Mouse (Mus musculus) limb, embryonic 12.5 days (tissue): ENCODE data around the gene Fgfr2. TPM values are rescaled to one million over a fixed set of nuclear protein-coding genes. Genes with fewer than 3 reads are reported as not detected.
A peak's percentile ranks its signal among the peaks of the same experiment; 100 is the strongest.
"Not testable (repeated sequence)": the region's sequence is repeated elsewhere in the genome, so short reads cannot be mapped to it uniquely, and the experiment has no call there.

Source experiments
- ATAC-seq: fragments of 200-750 bp; cut with Nextera tagmentation; 2 replicates; pipeline ENCODE4 v1.8.0; 2017; ENCODE audit warnings: low read depth, moderate TSS enrichment; ENCODE audit not compliant: insufficient number of reproducible peaks, insufficient read depth, low FRiP score, low TSS enrichment
- H3K27ac ChIP-seq: fragments of 300-500 bp; sonication (generic); 2 replicates; pipeline ENCODE4 v1.5.1; 2016; ENCODE audit warnings: mild to moderate bottlenecking, moderate library complexity
- H3K27me3 ChIP-seq: fragments of 300-500 bp; sonication (generic); 2 replicates; pipeline ENCODE4 v1.6.1; 2016; ENCODE audit warnings: mild to moderate bottlenecking, moderate library complexity
- H3K36me3 ChIP-seq: fragments of 300-500 bp; sonication (generic); 2 replicates; pipeline ENCODE4 v1.6.1; 2016; ENCODE audit warnings: mild to moderate bottlenecking, moderate library complexity
- H3K4me1 ChIP-seq: fragments of 300-500 bp; sonication (generic); replicated peaks from 2 replicates; pipeline ENCODE4 v1.6.1; 2016
- H3K4me2 ChIP-seq: fragments of 300-500 bp; sonication (generic); 2 replicates; pipeline ENCODE4 v1.6.1; 2016; ENCODE audit warnings: mild to moderate bottlenecking, moderate library complexity
- H3K4me3 ChIP-seq: fragments of 300-500 bp; sonication (generic); replicated peaks from 2 replicates; pipeline ENCODE4 v1.5.1; 2016; ENCODE audit warnings: mild to moderate bottlenecking
- H3K9ac ChIP-seq: fragments of 300-500 bp; sonication (generic); replicated peaks from 2 replicates; pipeline ENCODE4 v1.6.1; 2016; ENCODE audit warnings: mild to moderate bottlenecking, moderate library complexity
- H3K9me3 ChIP-seq: fragments of 300-500 bp; sonication (generic); 2 replicates; pipeline ENCODE4 v1.6.1; 2016; ENCODE audit warnings: mild to moderate bottlenecking, moderate library complexity
- WGBS: fragments of 180-500 bp; shearing (Covaris S2); methylation state at CpG from one replicate; pipeline ENCODE4 v1.1.7; 2016; 5-methylcytosine and 5-hydroxymethylcytosine counted together
- polyA plus RNA-seq: library from polyadenylated mRNA; unstranded; fragments of >200 nt; fragmentation: Nextera tagmentation; extraction: Ambion mirVana; gene quantifications from 2 replicates; pipeline ENCODE4 v1.2.1, GENCODE M21; 2016

Fgfr2 gene
- polyA plus RNA-seq, 1 experiment from 2014 or later, result 112 TPM

DNA sequence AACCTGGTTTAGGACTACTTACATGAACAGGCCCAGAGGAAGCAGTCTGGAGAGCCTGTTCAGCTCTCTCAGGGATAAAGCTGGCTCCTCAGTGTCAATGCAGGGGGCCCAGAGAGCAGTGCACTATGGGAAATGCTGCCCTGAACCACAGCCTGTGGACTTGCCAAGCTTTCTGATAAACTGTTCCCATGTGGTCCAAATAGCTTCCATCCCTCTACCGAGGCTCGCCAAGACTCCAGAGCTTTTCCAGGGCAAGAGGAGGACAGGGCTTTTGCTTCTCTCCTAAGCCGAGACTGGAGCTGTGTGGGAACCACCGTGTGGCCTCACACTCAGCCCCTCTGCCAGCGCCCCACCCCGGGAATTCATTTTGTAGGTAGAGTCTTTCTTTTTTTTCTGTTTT lies 2444.7 kb downstream of the Fgfr2 start:
- Histone ChIP-seq H3K4me1 (peaks cover 32% of the 10 kb centered on the region), H3K27me3 (no peaks in the 10 kb centered on the region), H3K4me2 (no peak overlapping the region), H3K4me3 (no peak overlapping the region), H3K27ac (no peak overlapping the region), H3K9me3 (0 out of 2 replicates have a peak, but pooled peaks cover 6% of the 10 kb centered on the region), H3K9ac (no peak overlapping the region), H3K36me3 (peaks cover 6% of the 10 kb centered on the region; the same call in 1 of the 2 replicates)
- no peak for ATAC-seq
- 81% methylated on average over 6 of the region's 6 CpGs for whole genome bisulfite sequencing

DNA sequence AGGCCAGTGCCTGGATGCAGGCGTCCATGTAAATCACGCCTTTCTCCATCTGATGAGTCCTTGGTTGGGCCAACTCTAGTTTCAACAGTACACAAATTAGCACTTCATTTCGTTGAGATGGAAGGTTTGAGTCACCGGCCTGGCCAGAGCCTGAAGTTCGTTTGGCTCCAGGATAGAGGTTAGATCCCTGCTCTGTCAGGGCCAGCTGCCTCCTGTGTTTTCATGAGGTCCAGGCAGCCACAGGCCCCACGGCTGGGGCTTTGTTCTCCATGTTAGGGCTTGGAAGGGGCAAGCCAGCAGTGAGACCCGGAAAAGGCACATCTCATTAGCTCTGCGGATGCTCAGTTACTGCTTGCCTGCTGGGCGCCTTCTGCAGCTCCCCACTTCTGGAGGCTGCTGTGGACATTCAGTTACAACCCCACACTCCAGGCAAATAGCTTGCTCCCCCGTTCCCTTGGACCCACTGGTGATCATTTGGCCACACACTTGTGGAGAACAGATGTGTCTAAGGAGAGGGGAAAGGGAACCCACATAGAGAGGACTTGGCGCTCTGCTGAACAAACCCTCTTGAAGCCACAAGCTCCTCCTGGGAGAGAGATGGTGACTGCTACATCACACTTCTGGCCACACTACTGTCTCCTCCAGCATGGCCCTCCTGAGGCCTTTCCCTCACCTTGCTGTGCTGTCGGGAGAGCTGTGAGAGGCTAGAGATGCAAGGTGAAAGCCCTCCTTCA lies 2445.4 kb downstream of the Fgfr2 start:
- Histone ChIP-seq H3K27ac (peak overlapping the region; percentile 36), H3K36me3 (peaks cover 6% of the 10 kb centered on the region; the same call in 1 of the 2 replicates), H3K4me1 (peaks cover 28% of the 10 kb centered on the region), H3K4me2 (no peak overlapping the region), H3K4me3 (no peak overlapping the region), H3K9ac (no peak overlapping the region), H3K9me3 (0 out of 2 replicates have a peak, but pooled peaks cover 6% of the 10 kb centered on the region), H3K27me3 (no peaks in the 10 kb centered on the region)
- no peak for ATAC-seq
- 63% methylated on average over 12 of the region's 12 CpGs for WGBS

GRCm38 (mm10) chr7:130676885-130677540 lies 2446.1 kb downstream of the Fgfr2 start:
- Histone ChIP-seq H3K4me1 (peaks cover 24% of the 10 kb centered on the region), H3K36me3 (peaks cover 6% of the 10 kb centered on the region; the same call in 1 of the 2 replicates), H3K9ac (no peak overlapping the region), H3K27ac (peak overlapping the region; percentile 36), H3K4me2 (no peak overlapping the region), H3K9me3 (0 out of 2 replicates have a peak, but pooled peaks cover 6% of the 10 kb centered on the region), H3K4me3 (no peak overlapping the region), H3K27me3 (no peaks in the 10 kb centered on the region)
- ATAC-seq, result no peak
- WGBS, result 48% methylated on average over 11 of the region's 11 CpGs

- ATAC-seq, result no peak
- no peak overlapping the region for H3K4me3 ChIP-seq
- H3K4me1 ChIP-seq, result peaks cover 39% of the 10 kb centered on the region
- peaks cover 6% of the 10 kb centered on the region; the same call in 1 of the 2 replicates for H3K36me3 ChIP-seq
- no peak overlapping the region for H3K27ac ChIP-seq
- H3K4me2 ChIP-seq, result no peak overlapping the region
- 0 out of 2 replicates have a peak, but pooled peaks cover 6% of the 10 kb centered on the region for H3K9me3 ChIP-seq
- 85% methylated on average over 9 of the region's 9 CpGs for WGBS
- H3K27me3 ChIP-seq, result no peaks in the 10 kb centered on the region
- H3K9ac ChIP-seq, result no peak overlapping the region
Observed at GRCm38 (mm10) chr7:130674526-130674925, 2448.6 kb downstream of the Fgfr2 start.

GRCm38 (mm10) chr7:130673169-130674033 lies 2449.7 kb downstream of the Fgfr2 start:
- Histone ChIP-seq H3K4me3 (no peak overlapping the region), H3K4me1 (peaks cover 50% of the 10 kb centered on the region), H3K27ac (0 out of 2 replicates have a peak overlapping the region, but pooled peaks have one; percentile 9), H3K9me3 (0 out of 2 replicates have a peak, but pooled peaks cover 6% of the 10 kb centered on the region), H3K9ac (no peak overlapping the region), H3K36me3 (peaks cover 6% of the 10 kb centered on the region; the same call in 1 of the 2 replicates), H3K4me2 (no peak overlapping the region), H3K27me3 (no peaks in the 10 kb centered on the region)
- ATAC-seq, result no peak
- 64% methylated on average over 9 of the region's 9 CpGs for WGBS

GRCm38 (mm10) chr7:130671301-130671700 lies 2451.8 kb downstream of the Fgfr2 start:
- no peak for ATAC-seq
- Histone ChIP-seq H3K36me3 (peaks cover 6% of the 10 kb centered on the region; the same call in 1 of the 2 replicates), H3K4me3 (no peak overlapping the region), H3K27ac (no peak overlapping the region), H3K9ac (no peak overlapping the region), H3K4me2 (no peak overlapping the region), H3K9me3 (0 out of 2 replicates have a peak, but pooled peaks cover 4% of the 10 kb centered on the region), H3K27me3 (no peaks in the 10 kb centered on the region), H3K4me1 (peaks cover 30% of the 10 kb centered on the region)
- WGBS, result 72% methylated on average over 6 of the region's 6 CpGs

GRCm38 (mm10) chr7:130670358-130670757 lies 2452.8 kb downstream of the Fgfr2 start:
- peak; percentile 58; the same call in 1 of the 2 replicates for ATAC-seq
- H3K27ac ChIP-seq, result peak overlapping the region; percentile 51
- H3K9ac ChIP-seq, result no peak overlapping the region
- no peak overlapping the region for H3K4me2 ChIP-seq
- H3K27me3 ChIP-seq, result no peaks in the 10 kb centered on the region
- peaks cover 30% of the 10 kb centered on the region for H3K4me1 ChIP-seq
- no peak overlapping the region for H3K4me3 ChIP-seq
- H3K9me3 ChIP-seq, result no peaks in the 10 kb centered on the region
- peaks cover 7% of the 10 kb centered on the region; the same call in 1 of the 2 replicates for H3K36me3 ChIP-seq
- 56% methylated on average over 4 of the region's 4 CpGs for WGBS

GRCm38 (mm10) chr7:130669370-130669881 lies 2453.7 kb downstream of the Fgfr2 start:
- Histone ChIP-seq H3K4me1 (peaks cover 30% of the 10 kb centered on the region), H3K9ac (no peak overlapping the region), H3K27ac (peak overlapping the region; percentile 80), H3K27me3 (no peaks in the 10 kb centered on the region), H3K4me3 (no peak overlapping the region), H3K36me3 (peaks cover 14% of the 10 kb centered on the region; the same call in 1 of the 2 replicates), H3K4me2 (no peak overlapping the region), H3K9me3 (no peaks in the 10 kb centered on the region)
- 46% methylated on average over 8 of the region's 8 CpGs for WGBS
- ATAC-seq, result no peak

DNA sequence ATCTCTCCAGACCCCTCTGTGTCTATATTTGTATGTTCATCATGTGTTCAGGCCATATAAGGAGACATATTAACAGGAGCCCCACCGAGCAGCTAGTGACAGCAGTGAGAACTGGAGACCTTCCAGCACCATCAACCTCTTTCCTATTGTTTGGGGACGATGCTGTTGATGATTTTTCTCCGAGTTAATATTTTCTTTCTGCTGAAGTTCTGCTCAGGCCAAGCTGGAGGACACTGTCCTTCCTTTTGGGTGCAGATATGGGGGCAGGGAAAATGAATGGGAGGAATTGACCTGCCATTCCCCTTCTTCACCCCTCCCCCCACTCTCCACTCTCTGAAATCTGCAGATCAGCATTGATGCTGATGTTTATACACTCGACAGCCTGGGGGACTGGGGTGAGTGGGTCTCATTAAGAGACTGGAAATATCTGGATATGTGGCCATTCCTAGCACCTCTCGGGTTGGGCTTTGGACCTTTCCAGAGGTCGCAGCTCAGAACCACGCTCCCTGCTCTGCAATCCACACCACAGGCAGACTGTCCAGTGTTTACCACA lies 2454.3 kb downstream of the Fgfr2 start:
- H3K27me3 ChIP-seq, result no peaks in the 10 kb centered on the region
- H3K4me2 ChIP-seq, result no peak overlapping the region
- H3K9me3 ChIP-seq, result no peaks in the 10 kb centered on the region
- peaks cover 17% of the 10 kb centered on the region for H3K36me3 ChIP-seq
- H3K9ac ChIP-seq, result no peak overlapping the region; the same call in 1 of the 2 replicates
- 55% methylated on average over 7 of the region's 7 CpGs for WGBS
- H3K4me3 ChIP-seq, result no peak overlapping the region
- no peak for ATAC-seq
- H3K27ac ChIP-seq, result peak overlapping the region; percentile 80
- peaks cover 30% of the 10 kb centered on the region for H3K4me1 ChIP-seq

DNA sequence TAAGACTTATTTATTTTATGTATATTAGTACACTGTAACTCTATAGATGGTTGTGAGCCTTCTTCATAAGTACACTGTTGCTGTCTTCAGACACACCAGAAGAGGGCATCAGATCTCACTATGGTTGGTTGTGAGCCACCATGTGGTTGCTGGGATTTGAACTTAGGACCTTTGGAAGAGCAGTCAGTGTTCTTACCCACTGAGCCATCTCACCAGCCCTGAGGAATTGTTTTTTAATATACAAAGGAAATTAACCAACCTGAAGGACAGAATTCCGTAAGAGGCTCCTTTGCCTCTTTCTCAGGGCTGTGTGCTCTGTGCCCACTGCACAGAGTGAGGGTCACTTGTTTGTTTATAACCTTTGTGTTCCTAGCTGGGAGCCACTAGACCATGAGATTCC lies 2455.1 kb downstream of the Fgfr2 start:
- 93% methylated on average over 1 of the region's 1 CpGs for WGBS
- H3K9ac ChIP-seq, H3K4me2 ChIP-seq, H3K4me3 ChIP-seq, H3K27ac ChIP-seq, H3K27me3 ChIP-seq, H3K9me3 ChIP-seq, ATAC-seq: not testable (repeated sequence)
- peaks cover 24% of the 10 kb centered on the region for H3K36me3 ChIP-seq
- H3K4me1 ChIP-seq, result peaks cover 30% of the 10 kb centered on the region
